Mouse (Mus musculus) kidney, postnatal 0 days (tissue): ENCODE data around the gene Mief2. TPM values are rescaled to one million over a fixed set of nuclear protein-coding genes. Genes with fewer than 3 reads are reported as not detected.

ENCODE experiments used
- ATAC-seq: fragments of 200-750 bp; cut with Nextera tagmentation; replicated peaks from 2 replicates; pipeline ENCODE4 v1.8.0; 2017; ENCODE audit warnings: low read depth, moderate number of reproducible peaks, moderate TSS enrichment, moderate library complexity; ENCODE audit not compliant: low FRiP score
- DNase-seq: peaks from one replicate; pipeline ENCODE4 v3.0.0-alpha.2; 2016; ENCODE audit warnings: low spot score
- H3K27ac ChIP-seq: fragments of 300-500 bp; sonication (generic); 2 replicates; pipeline ENCODE4 v1.5.1; 2014; ENCODE audit warnings: mild to moderate bottlenecking
- H3K27me3 ChIP-seq: fragments of 300-500 bp; sonication (generic); 2 replicates; pipeline ENCODE4 v1.6.1; 2014; ENCODE audit warnings: low read length, mixed read lengths; ENCODE audit not compliant: insufficient read depth
- H3K36me3 ChIP-seq: fragments of 300-500 bp; sonication (generic); 2 replicates; pipeline ENCODE4 v1.6.1; 2014; ENCODE audit warnings: low read length, mixed read lengths; ENCODE audit not compliant: insufficient read depth
- H3K4me1 ChIP-seq: fragments of 300-500 bp; sonication (generic); replicated peaks from 2 replicates; pipeline ENCODE4 v1.6.1; 2014; ENCODE audit warnings: antibody characterized with exemption, low read length, mixed read lengths; ENCODE audit not compliant: insufficient read depth
- H3K4me2 ChIP-seq: fragments of 300-500 bp; sonication (generic); 2 replicates; pipeline ENCODE4 v1.6.1; 2014; ENCODE audit warnings: mild to moderate bottlenecking, low read length, moderate library complexity, mixed read lengths
- H3K4me3 ChIP-seq: fragments of 300-500 bp; sonication (generic); replicated peaks from 2 replicates; pipeline ENCODE4 v1.5.1; 2014; ENCODE audit warnings: low read depth, low read length
- H3K9ac ChIP-seq: fragments of 300-500 bp; sonication (generic); 2 replicates; pipeline ENCODE4 v1.6.1; 2014; ENCODE audit warnings: low read depth, low read length
- H3K9me3 ChIP-seq: fragments of 300-500 bp; sonication (generic); replicated peaks from 2 replicates; pipeline ENCODE4 v1.6.1; 2016; ENCODE audit warnings: low read length, inconsistent platforms, mixed read lengths
- CTCF ChIP-seq: IDR thresholded peaks from 2 replicates; pipeline ENCODE4 v1.5.1; 2016; ENCODE audit warnings: antibody characterized with exemption, low read depth, mild to moderate bottlenecking, moderate library complexity
- WGBS: fragments of 180-500 bp; shearing (Covaris S2); extraction: QIAGEN DNeasy Blood & Tissue Kit; methylation state at CpG from one replicate; pipeline ENCODE4 v1.1.7; 2014; 5-methylcytosine and 5-hydroxymethylcytosine counted together
- microRNA-seq: library from miRNA; unstranded; fragments of <30 nt; microRNA quantifications from one replicate; pipeline ENCODE4, GENCODE M21; 2016
- polyA plus RNA-seq: library from polyadenylated mRNA; unstranded; fragments of >200 nt; fragmentation: Nextera tagmentation; extraction: Ambion mirVana; gene quantifications from 2 replicates; pipeline ENCODE4 v1.2.1, GENCODE M21; 2015

Mief2 gene
- polyA plus RNA-seq, 1 experiment from 2014 or later, result 14.5 TPM

- TF ChIP-seq CTCF, result no peak
- Histone ChIP-seq H3K27ac (no peak overlapping the region), H3K36me3 (no peaks in the 10 kb centered on the region), H3K4me3 (peak overlapping the region; percentile 78), H3K4me2 (peak overlapping the region; percentile 93), H3K9me3 (no peaks in the 10 kb centered on the region), H3K27me3 (no peaks in the 10 kb centered on the region), H3K4me1 (peaks cover 37% of the 10 kb centered on the region), H3K9ac (no peak overlapping the region)
- DNase-seq, result no peak
- WGBS, result 57% methylated on average over 6 of the region's 6 CpGs
- no peak for ATAC-seq
Observed at GRCm38 (mm10) chr11:60775578-60775977, 47.4 kb downstream of the Mief2 start.

- TF ChIP-seq CTCF, result no peak
- peak overlapping the region; percentile 93 for H3K27ac ChIP-seq
Observed at GRCm38 (mm10) chr11:60776107-60776828, 48.1 kb downstream of the Mief2 start.

GRCm38 (mm10) chr11:60776829-60777740 lies 48.9 kb downstream of the Mief2 start, which contains the start of the genes Top3a and Smcr8:
Top3a (minus strand) TSS chr11:60777365.
Smcr8 (plus strand) TSS chr11:60777524.
- Histone ChIP-seq H3K9me3 (no peaks in the 10 kb centered on the region), H3K27ac (peak within 1 kb of the TSS; percentile 93), H3K27me3 (no peaks in the 10 kb centered on the region), H3K36me3 (no peaks in the 10 kb centered on the region), H3K4me3 (peak within 1 kb of the TSS; percentile 78), H3K9ac (peak within 1 kb of the TSS; percentile 83), H3K4me1 (peaks cover 51% of the 10 kb centered on the region), H3K4me2 (peak within 1 kb of the TSS; percentile 93)
- under 1% methylated on average over 62 of the region's 62 CpGs for WGBS
- no peak for TF ChIP-seq CTCF
- DNase-seq (peak; percentile 99), ATAC-seq (peak; percentile 95)

More at GRCm38 (mm10) chr11:60776107-60776828, 48.1 kb downstream of the Mief2 start:
- Histone ChIP-seq H3K4me3 (peak overlapping the region; percentile 78), H3K4me1 (peaks cover 44% of the 10 kb centered on the region), H3K27me3 (no peaks in the 10 kb centered on the region), H3K36me3 (no peaks in the 10 kb centered on the region), H3K4me2 (peak overlapping the region; percentile 93), H3K9me3 (no peaks in the 10 kb centered on the region), H3K9ac (peak overlapping the region; percentile 83)
- DNase-seq (no peak), ATAC-seq (no peak)
- 2% methylated on average over 17 of the region's 17 CpGs for WGBS

GRCm38 (mm10) chr11:60777801-60778370 lies 49.7 kb downstream of the Mief2 start:
- Histone ChIP-seq H3K4me1 (peaks cover 51% of the 10 kb centered on the region), H3K36me3 (no peaks in the 10 kb centered on the region), H3K9ac (peak overlapping the region; percentile 83), H3K4me3 (peak overlapping the region; percentile 78), H3K9me3 (no peaks in the 10 kb centered on the region), H3K4me2 (peak overlapping the region; percentile 93), H3K27ac (peak overlapping the region; percentile 93), H3K27me3 (no peaks in the 10 kb centered on the region)
- 23% methylated on average over 16 of the region's 16 CpGs for WGBS
- DNase-seq (no peak), ATAC-seq (no peak)
- TF ChIP-seq CTCF, result no peak

GRCm38 (mm10) chr11:60779673-60780189 lies 51.5 kb downstream of the Mief2 start:
- Histone ChIP-seq H3K4me1 (peaks cover 51% of the 10 kb centered on the region), H3K9ac (no peak overlapping the region), H3K9me3 (no peaks in the 10 kb centered on the region), H3K27me3 (no peaks in the 10 kb centered on the region), H3K4me2 (peak overlapping the region; percentile 46), H3K4me3 (peak overlapping the region; percentile 18; the same call in 1 of the 2 replicates), H3K36me3 (peaks cover 12% of the 10 kb centered on the region), H3K27ac (no peak overlapping the region)
- TF ChIP-seq CTCF, result no peak
- no peak for DNase-seq
- ATAC-seq, result no peak
- 86% methylated on average over 10 of the region's 10 CpGs for WGBS

Small RNAs within 50 kb of the gene (microRNA-seq; reads per million reads assigned to microRNA genes)
- 0.60 reads per million for gene Mir5100

Other genes with a start within 250 kb of the Mief2 start
- gene Alkbh5, start 192.0 kb upstream of the Mief2 start, polyA plus RNA-seq, result 38.3 and 41.5 TPM in 2 replicates
- gene Llgl1, start 28.7 kb upstream of the Mief2 start, polyA plus RNA-seq, result 26.4 and 31.0 TPM in 2 replicates
- 53.4 and 56.8 TPM in 2 replicates for gene Flii, start 1.1 kb upstream of the Mief2 start, polyA plus RNA-seq
- gene Top3a, start 49.0 kb downstream of the Mief2 start, polyA plus RNA-seq, result 8.2 and 10.2 TPM in 2 replicates
- 4.0 and 4.1 TPM in 2 replicates for gene Smcr8, start 49.1 kb downstream of the Mief2 start, polyA plus RNA-seq
- 53.5 and 56.9 TPM in 2 replicates for gene Shmt1, start 83.3 kb downstream of the Mief2 start, polyA plus RNA-seq
- gene Dhrs7b, start 102.2 kb downstream of the Mief2 start, polyA plus RNA-seq, result 34.8 and 36.4 TPM in 2 replicates
- gene Tmem11, start 150.9 kb downstream of the Mief2 start, polyA plus RNA-seq, result 55.9 and 57.8 TPM in 2 replicates
- gene Natd1, start 186.4 kb downstream of the Mief2 start, polyA plus RNA-seq, result 20.7 and 21.1 TPM in 2 replicates
- gene Map2k3, start 203.6 kb downstream of the Mief2 start, polyA plus RNA-seq, result 83.5 and 90.1 TPM in 2 replicates